Mouse (Mus musculus): Measurements from ENCODE around the gene Olfr518. TPM values are rescaled to one million over a fixed set of nuclear protein-coding genes. Genes with fewer than 3 reads are reported as not detected.

Gene Olfr518
- polyA plus RNA-seq, 1 experiment from 2014 or later = not detected

- Histone ChIP-seq H3K36me3 (ENCODE audit: control insufficient read depth, insufficient read depth, low read length) (no peaks in the 10 kb centered on the region), H3K27ac (ENCODE audit: low read length) (no peak within 1 kb of the TSS), H3K9me3 (ENCODE audit: control insufficient read depth, low read length) (no peaks in the 10 kb centered on the region), H3K4me1 (ENCODE audit: control insufficient read depth, insufficient read depth, low read length) (no peaks in the 10 kb centered on the region), H3K27me3 (replicated peaks; ENCODE audit: control insufficient read depth, insufficient read depth, low read length) (no peaks in the 10 kb centered on the region), H3K9ac (ENCODE audit: low read depth, low read length) (no peak within 1 kb of the TSS), H3K4me2 (ENCODE audit: low read depth, low read length) (no peak within 1 kb of the TSS), H3K4me3 (ENCODE audit: low read length) (no peak within 1 kb of the TSS)
- 91% methylated on average over 2 of the region's 2 CpGs for WGBS
- ATAC-seq = no peak
Observed at GRCm38 (mm10) chr7:108850429-108850828, 34.4 kb downstream of the Olfr518 start, which contains the start of gene Olfr516. Olfr516 (minus strand) TSS chr7:108850529.

Other genes starting within 250 kb of the Olfr518 start
- not detected in 2 replicates for gene Olfr509, start 233.1 kb downstream of the Olfr518 start, polyA plus RNA-seq (2015; fragmentation: Nextera tagmentation; extraction: Ambion mirVana)
- not detected in 2 replicates for gene Olfr510, start 218.6 kb downstream of the Olfr518 start, polyA plus RNA-seq (2015; fragmentation: Nextera tagmentation; extraction: Ambion mirVana)
- gene Olfr512, start 171.7 kb downstream of the Olfr518 start, polyA plus RNA-seq (2015; fragmentation: Nextera tagmentation; extraction: Ambion mirVana) = not detected in 2 replicates
- gene Olfr513, start 134.0 kb downstream of the Olfr518 start, polyA plus RNA-seq (2015; fragmentation: Nextera tagmentation; extraction: Ambion mirVana) = not detected in 2 replicates
- not detected in 2 replicates for gene Olfr514, start 59.0 kb downstream of the Olfr518 start, polyA plus RNA-seq (2015; fragmentation: Nextera tagmentation; extraction: Ambion mirVana)
- gene Olfr516, start 34.5 kb downstream of the Olfr518 start, polyA plus RNA-seq (2015; fragmentation: Nextera tagmentation; extraction: Ambion mirVana) = not detected in 2 replicates
- not detected in 2 replicates for gene Olfr517, start 12.6 kb downstream of the Olfr518 start, polyA plus RNA-seq (2015; fragmentation: Nextera tagmentation; extraction: Ambion mirVana)
- not detected in 2 replicates for gene Olfr519, start 9.4 kb upstream of the Olfr518 start, polyA plus RNA-seq (2015; fragmentation: Nextera tagmentation; extraction: Ambion mirVana)
- gene Nlrp10, start 45.2 kb upstream of the Olfr518 start, polyA plus RNA-seq (2015; fragmentation: Nextera tagmentation; extraction: Ambion mirVana) = 0.06 TPM in 1 of 2 replicates, not detected in the other
- 68.2 TPM in 2 replicates for gene Eif3f, start 49.4 kb upstream of the Olfr518 start, polyA plus RNA-seq (2015; fragmentation: Nextera tagmentation; extraction: Ambion mirVana)
- 1.8 and 1.9 TPM in 2 replicates for gene Tub, start 65.3 kb upstream of the Olfr518 start, polyA plus RNA-seq (2015; fragmentation: Nextera tagmentation; extraction: Ambion mirVana)
- 1.5 and 1.7 TPM in 2 replicates for gene Ric3, start 198.3 kb upstream of the Olfr518 start, polyA plus RNA-seq (2015; fragmentation: Nextera tagmentation; extraction: Ambion mirVana)